Mouse (Mus musculus) forebrain, embryonic 10.5 days (tissue): ENCODE results near the gene Scube3. TPM values are rescaled to one million over a fixed set of nuclear protein-coding genes. Genes with fewer than 3 reads are reported as not detected.
A peak's percentile ranks its signal among the peaks of the same experiment; 100 is the strongest.

Experiments used
- DNase-seq: peaks from one replicate; pipeline ENCODE4 v3.0.0-alpha.2; 2017; ENCODE audit warnings: low spot score; ENCODE audit errors: extremely low spot score
- H3K27ac ChIP-seq: fragments of 300-500 bp; sonication (generic); 2 replicates; pipeline ENCODE4 v1.5.1; 2016; ENCODE audit warnings: mild to moderate bottlenecking
- H3K27me3 ChIP-seq: fragments of 300-500 bp; sonication (generic); 2 replicates; pipeline ENCODE4 v1.6.1; 2016; ENCODE audit warnings: mild to moderate bottlenecking; ENCODE audit not compliant: poor library complexity, severe bottlenecking
- H3K36me3 ChIP-seq: fragments of 300-500 bp; sonication (generic); replicated peaks from 2 replicates; pipeline ENCODE4 v1.6.1; 2016; ENCODE audit warnings: mild to moderate bottlenecking, moderate library complexity
- H3K4me1 ChIP-seq: fragments of 300-500 bp; sonication (generic); 2 replicates; pipeline ENCODE4 v1.6.1; 2016
- H3K4me3 ChIP-seq: fragments of 300-500 bp; sonication (generic); 2 replicates; pipeline ENCODE4 v1.5.1; 2016; ENCODE audit warnings: mild to moderate bottlenecking, moderate library complexity
- H3K9me3 ChIP-seq: fragments of 300-500 bp; sonication (generic); 2 replicates; pipeline ENCODE4 v1.6.1; 2016; ENCODE audit warnings: mild to moderate bottlenecking, moderate library complexity
- WGBS: fragments of 180-500 bp; shearing (Covaris S2); methylation state at CpG from one replicate; pipeline ENCODE4 v1.1.7; 2016; 5-methylcytosine and 5-hydroxymethylcytosine counted together
- polyA plus RNA-seq: library from polyadenylated mRNA; unstranded; fragments of >200 nt; fragmentation: Nextera tagmentation; extraction: Ambion mirVana; gene quantifications from 2 replicates; pipeline ENCODE4 v1.2.1, GENCODE M21; 2016

Scube3 gene
- polyA plus RNA-seq, 1 experiment from 2014 or later: 11.5 TPM

DNA sequence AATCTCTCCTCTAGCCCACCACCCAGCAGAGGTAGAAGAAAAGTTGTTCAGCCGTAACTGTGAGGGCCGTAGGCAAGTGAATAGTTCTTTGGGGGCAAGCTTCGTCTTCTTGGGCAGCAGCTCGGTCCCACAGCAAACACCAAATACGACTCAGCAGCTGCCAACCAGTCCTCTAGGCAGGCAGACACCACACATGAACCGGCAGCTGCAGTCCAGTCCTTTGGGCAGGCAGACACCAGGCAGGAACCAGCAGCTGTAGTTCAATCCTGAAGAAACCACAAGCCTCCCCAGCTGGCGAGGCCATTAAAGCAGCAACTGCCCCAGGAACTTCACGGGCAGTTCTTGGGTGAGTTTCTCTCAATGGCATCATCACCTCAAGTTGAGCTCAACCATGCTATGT lies 29.7 kb upstream of the Scube3 start:
- 95% methylated on average over 8 of the region's 8 CpGs for WGBS
- Histone ChIP-seq H3K4me3 (no peak overlapping the region), H3K27ac (peak overlapping the region; percentile 56; the same call in 1 of the 2 replicates), H3K36me3 (0 out of 2 replicates have a peak, but pooled peaks cover 3% of the 10 kb centered on the region), H3K4me1 (peaks cover 60% of the 10 kb centered on the region), H3K9me3 (peaks cover 11% of the 10 kb centered on the region), H3K27me3 (no peaks in the 10 kb centered on the region)
- no peak for DNase-seq

DNA sequence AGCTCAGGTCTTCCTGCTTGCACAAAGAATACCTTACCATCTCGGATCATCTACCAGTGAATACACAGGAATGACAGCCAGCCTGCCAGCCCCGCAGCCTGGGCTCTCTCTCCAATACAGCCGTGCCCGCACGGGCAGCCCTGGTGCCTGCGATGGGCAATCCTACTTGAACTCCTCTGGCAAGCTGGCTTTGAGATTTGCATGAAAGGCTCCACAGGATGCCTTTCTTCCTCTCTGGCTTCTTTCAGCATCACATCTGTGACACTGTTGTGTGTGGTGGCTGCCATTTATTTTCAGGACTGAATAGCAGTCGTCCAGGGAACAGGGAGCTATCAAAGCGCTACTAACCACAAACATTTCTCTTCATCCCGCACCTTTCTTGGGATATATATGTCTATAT lies 25.6 kb upstream of the Scube3 start:
- Histone ChIP-seq H3K9me3 (peaks cover 6% of the 10 kb centered on the region), H3K27me3 (no peaks in the 10 kb centered on the region), H3K36me3 (no peaks in the 10 kb centered on the region), H3K4me1 (peaks cover 40% of the 10 kb centered on the region), H3K4me3 (no peak overlapping the region), H3K27ac (peak overlapping the region; percentile 71)
- DNase-seq: no peak
- 68% methylated on average over 9 of the region's 9 CpGs for WGBS

GRCm38 (mm10) chr17:28117451-28118209 lies 24.3 kb upstream of the Scube3 start:
- Histone ChIP-seq H3K4me3 (no peak overlapping the region), H3K36me3 (no peaks in the 10 kb centered on the region), H3K27me3 (0 out of 2 replicates have a peak, but pooled peaks cover 7% of the 10 kb centered on the region), H3K27ac (peak overlapping the region; percentile 36), H3K9me3 (peaks cover under 1% of the 10 kb centered on the region), H3K4me1 (peaks cover 37% of the 10 kb centered on the region)
- DNase-seq: no peak
- WGBS: 73% methylated on average over 19 of the region's 19 CpGs

- Histone ChIP-seq H3K4me3 (no peak overlapping the region), H3K36me3 (no peaks in the 10 kb centered on the region), H3K9me3 (no peaks in the 10 kb centered on the region), H3K4me1 (peaks cover 43% of the 10 kb centered on the region), H3K27me3 (peaks cover 7% of the 10 kb centered on the region; the same call in 1 of the 2 replicates), H3K27ac (peak overlapping the region; percentile 26; the same call in 1 of the 2 replicates)
- WGBS: 83% methylated on average over 5 of the region's 5 CpGs
- no peak for DNase-seq
Observed at GRCm38 (mm10) chr17:28120460-28120859, 21.5 kb upstream of the Scube3 start.

DNA sequence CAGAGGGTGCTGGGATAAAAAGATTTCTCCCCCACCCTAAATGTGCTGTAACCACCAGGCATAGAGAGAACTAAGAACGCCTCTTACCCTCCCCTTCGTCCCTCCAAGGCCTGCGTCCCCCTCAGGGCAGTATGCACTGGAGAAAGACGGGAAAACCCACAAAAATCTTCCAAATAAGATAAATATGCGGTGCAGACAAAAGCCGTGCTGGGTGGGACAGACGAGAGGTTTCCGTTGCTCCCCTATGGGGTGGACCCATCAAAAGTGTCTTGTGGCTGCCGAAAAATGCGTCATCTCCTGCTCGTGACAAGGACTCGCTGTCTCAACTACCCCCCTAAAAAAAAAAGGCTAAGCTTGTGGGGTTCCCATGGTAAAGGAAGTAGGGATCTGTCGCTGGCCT lies 19.0 kb upstream of the Scube3 start:
- Histone ChIP-seq H3K36me3 (no peaks in the 10 kb centered on the region), H3K27me3 (peaks cover 7% of the 10 kb centered on the region; the same call in 1 of the 2 replicates), H3K4me1 (peaks cover 24% of the 10 kb centered on the region), H3K27ac (peak overlapping the region; percentile 81), H3K4me3 (no peak overlapping the region), H3K9me3 (no peaks in the 10 kb centered on the region)
- no peak for DNase-seq
- 59% methylated on average over 13 of the region's 13 CpGs for WGBS

- H3K27me3 ChIP-seq: peaks cover 7% of the 10 kb centered on the region; the same call in 1 of the 2 replicates
- no peaks in the 10 kb centered on the region for H3K36me3 ChIP-seq
- no peaks in the 10 kb centered on the region for H3K9me3 ChIP-seq
- 16% methylated on average over 7 of the region's 7 CpGs for WGBS
- no peak for DNase-seq
- no peak overlapping the region for H3K4me3 ChIP-seq
- H3K27ac ChIP-seq: peak overlapping the region; percentile 81
- peaks cover 22% of the 10 kb centered on the region for H3K4me1 ChIP-seq
Observed at GRCm38 (mm10) chr17:28123627-28124026, 18.3 kb upstream of the Scube3 start.

- 78% methylated on average over 8 of the region's 8 CpGs for WGBS
- no peaks in the 10 kb centered on the region for H3K9me3 ChIP-seq
- H3K4me3 ChIP-seq: no peak overlapping the region
- no peaks in the 10 kb centered on the region for H3K36me3 ChIP-seq
- H3K27me3 ChIP-seq: peaks cover 7% of the 10 kb centered on the region; the same call in 1 of the 2 replicates
- H3K4me1 ChIP-seq: peaks cover 25% of the 10 kb centered on the region
- H3K27ac ChIP-seq: peak overlapping the region; percentile 81
- no peak for DNase-seq
Observed at GRCm38 (mm10) chr17:28124368-28124767, 17.6 kb upstream of the Scube3 start.

DNA sequence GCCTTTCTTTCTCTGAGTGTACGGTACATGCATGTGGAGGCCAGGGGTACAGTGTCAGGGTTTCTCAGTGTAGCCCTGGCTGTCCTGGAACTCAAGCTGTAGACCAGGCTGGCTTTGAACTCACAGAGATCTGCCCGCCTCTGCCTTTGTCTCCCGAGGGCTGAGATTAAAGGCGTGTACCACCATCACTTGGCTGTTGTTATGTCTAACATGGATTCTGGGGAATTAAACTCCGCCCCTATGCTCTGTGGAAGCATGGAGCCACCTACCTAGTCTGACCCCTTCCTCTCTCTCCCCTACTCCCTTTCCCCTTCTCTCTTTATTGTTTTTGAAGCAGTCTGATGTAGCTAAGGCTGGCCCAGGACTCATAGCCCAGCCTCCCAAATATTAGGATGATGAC lies 12.1 kb upstream of the Scube3 start:
- Histone ChIP-seq H3K27me3 (peaks cover 4% of the 10 kb centered on the region; the same call in 1 of the 2 replicates), H3K4me1 (peaks cover 38% of the 10 kb centered on the region), H3K36me3 (no peaks in the 10 kb centered on the region), H3K4me3 (no peak overlapping the region), H3K27ac (no peak overlapping the region), H3K9me3 (no peaks in the 10 kb centered on the region)
- no peak for DNase-seq
- 85% methylated on average over 5 of the region's 5 CpGs for WGBS

DNA sequence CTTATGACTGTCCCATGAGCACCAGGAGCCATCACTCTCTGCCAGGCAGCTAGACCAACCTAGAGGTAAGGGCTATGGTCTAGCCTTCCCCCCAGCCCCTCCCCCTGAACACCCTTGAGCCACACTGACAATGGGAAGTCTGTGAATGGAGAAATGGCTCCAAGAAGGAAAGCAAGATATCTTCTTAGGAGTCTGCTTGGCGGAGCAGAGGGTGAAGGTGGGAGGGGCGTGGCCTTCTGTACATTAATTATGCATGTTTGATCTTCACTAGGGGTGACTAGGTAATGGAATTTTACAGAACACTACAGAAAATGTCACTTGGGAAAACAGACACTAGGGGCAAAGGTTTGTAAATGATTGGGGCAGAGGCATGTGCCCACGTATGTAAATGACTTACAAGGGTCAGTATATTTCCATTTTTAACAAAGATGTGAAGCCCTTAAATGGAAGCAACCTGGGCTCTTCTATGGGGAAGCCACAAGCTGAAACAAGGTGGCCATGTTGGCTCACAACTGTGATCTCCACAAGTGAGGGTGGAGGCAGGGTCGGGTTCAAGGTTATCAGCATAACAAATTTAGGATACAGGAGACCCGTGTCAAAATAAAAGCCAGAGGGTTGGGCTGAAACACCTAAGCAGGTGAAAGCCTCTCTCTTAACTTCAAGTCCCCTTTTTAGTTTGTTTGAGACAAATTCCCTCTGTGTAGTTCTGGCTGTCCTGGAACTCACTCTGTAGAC lies 11.4 kb upstream of the Scube3 start:
- WGBS: 77% methylated on average over 5 of the region's 5 CpGs
- Histone ChIP-seq H3K4me1 (peaks cover 37% of the 10 kb centered on the region), H3K9me3 (no peaks in the 10 kb centered on the region), H3K36me3 (no peaks in the 10 kb centered on the region), H3K27me3 (0 out of 2 replicates have a peak, but pooled peaks cover 4% of the 10 kb centered on the region), H3K4me3 (no peak overlapping the region), H3K27ac (no peak overlapping the region)
- DNase-seq: no peak

DNA sequence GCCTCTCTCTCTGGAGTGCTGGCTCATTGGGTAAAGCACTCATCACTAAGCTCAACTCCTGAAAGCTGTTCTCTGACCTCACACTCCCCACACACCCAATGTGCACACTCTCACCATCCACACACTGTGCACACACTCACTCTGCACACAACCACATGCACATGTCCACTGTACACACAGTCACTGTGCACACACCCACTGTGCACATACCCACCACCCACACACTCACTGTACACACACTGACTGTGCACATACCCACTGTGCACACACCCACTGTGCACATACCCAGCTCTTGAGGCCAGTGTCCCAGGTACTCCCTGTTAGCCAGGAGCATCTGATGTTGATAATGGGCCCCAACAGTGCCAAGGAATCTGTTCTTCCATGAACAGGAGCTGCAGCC lies 10.8 kb upstream of the Scube3 start:
- H3K27me3 ChIP-seq: 0 out of 2 replicates have a peak, but pooled peaks cover 4% of the 10 kb centered on the region
- no peaks in the 10 kb centered on the region for H3K36me3 ChIP-seq
- H3K9me3 ChIP-seq: no peaks in the 10 kb centered on the region
- DNase-seq: no peak
- peak overlapping the region; percentile 72 for H3K27ac ChIP-seq
- no peak overlapping the region for H3K4me3 ChIP-seq
- peaks cover 39% of the 10 kb centered on the region for H3K4me1 ChIP-seq

DNA sequence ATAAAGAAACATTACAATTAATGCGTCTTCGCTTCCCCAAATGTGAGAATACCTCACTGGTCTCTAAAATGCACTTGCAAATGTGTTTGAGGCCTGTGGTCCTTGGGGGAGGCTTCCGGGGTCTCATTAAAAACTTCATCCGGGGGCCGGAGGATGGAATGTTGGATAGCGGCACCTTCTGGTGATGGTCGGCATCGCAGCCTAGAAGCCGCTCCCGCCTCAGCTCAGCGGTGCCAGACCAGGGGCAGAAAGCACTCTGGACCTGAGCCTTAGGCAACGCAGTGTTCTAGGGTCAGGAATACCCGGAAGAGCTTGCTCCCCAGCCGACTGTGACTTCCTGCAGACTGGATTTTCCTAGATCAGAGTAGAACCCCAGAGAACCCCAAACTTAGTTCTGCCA lies 8.7 kb upstream of the Scube3 start:
- H3K36me3 ChIP-seq: no peaks in the 10 kb centered on the region
- 9% methylated on average over 14 of the region's 14 CpGs for WGBS
- 0 out of 2 replicates have a peak overlapping the region, but pooled peaks have one; percentile 30 for H3K27ac ChIP-seq
- no peak overlapping the region for H3K4me3 ChIP-seq
- H3K27me3 ChIP-seq: peaks cover 11% of the 10 kb centered on the region; the same call in 1 of the 2 replicates
- peak; percentile 81 for DNase-seq
- peaks cover 52% of the 10 kb centered on the region for H3K4me1 ChIP-seq
- no peaks in the 10 kb centered on the region for H3K9me3 ChIP-seq

DNA sequence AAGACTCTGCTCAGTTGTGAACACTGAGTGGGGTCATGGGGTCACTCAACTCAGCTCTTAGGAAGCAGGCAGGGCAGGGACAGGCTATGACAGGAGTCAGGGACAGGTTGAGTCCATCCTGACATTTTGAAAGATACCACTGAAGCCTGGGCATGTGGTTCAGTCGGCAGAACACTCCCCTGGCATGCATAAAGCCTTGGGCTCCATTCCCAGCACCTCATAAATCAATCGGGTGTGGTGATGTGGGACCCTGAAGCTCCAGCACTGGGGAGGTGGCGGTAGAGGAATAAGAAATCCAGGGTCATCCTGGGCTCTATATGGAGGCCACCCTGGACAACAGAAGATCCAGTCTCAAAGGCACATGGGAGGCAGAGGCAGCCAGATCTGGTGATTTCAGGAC lies 6.4 kb upstream of the Scube3 start:
- no peak overlapping the region; the same call in 1 of the 2 replicates for H3K27ac ChIP-seq
- no peak overlapping the region for H3K4me3 ChIP-seq
- peaks cover 63% of the 10 kb centered on the region for H3K4me1 ChIP-seq
- H3K27me3 ChIP-seq: peaks cover 30% of the 10 kb centered on the region
- no peaks in the 10 kb centered on the region for H3K9me3 ChIP-seq
- no peak for DNase-seq
- WGBS: 81% methylated on average over 3 of the region's 3 CpGs
- H3K36me3 ChIP-seq: no peaks in the 10 kb centered on the region

- 65% methylated on average over 5 of the region's 5 CpGs for WGBS
- H3K27ac ChIP-seq: peak overlapping the region; percentile 59
Observed at GRCm38 (mm10) chr17:28136266-28136665, 5.7 kb upstream of the Scube3 start.

More at GRCm38 (mm10) chr17:28136266-28136665, 5.7 kb upstream of the Scube3 start:
- Histone ChIP-seq H3K27me3 (peaks cover 38% of the 10 kb centered on the region), H3K4me1 (peaks cover 64% of the 10 kb centered on the region), H3K4me3 (no peak overlapping the region), H3K36me3 (no peaks in the 10 kb centered on the region), H3K9me3 (no peaks in the 10 kb centered on the region)
- DNase-seq: no peak
